Mouse (Mus musculus) retina, postnatal 1 day (tissue): ENCODE results near the gene Tulp3.
"Not testable (repeated sequence)": the region's sequence is repeated elsewhere in the genome, so short reads cannot be mapped to it uniquely, and the experiment has no call there.

Experiments used
- DNase-seq: peaks from one replicate; pipeline ENCODE4 v3.0.0-alpha.2; 2012

The Tulp3 gene

DNA sequence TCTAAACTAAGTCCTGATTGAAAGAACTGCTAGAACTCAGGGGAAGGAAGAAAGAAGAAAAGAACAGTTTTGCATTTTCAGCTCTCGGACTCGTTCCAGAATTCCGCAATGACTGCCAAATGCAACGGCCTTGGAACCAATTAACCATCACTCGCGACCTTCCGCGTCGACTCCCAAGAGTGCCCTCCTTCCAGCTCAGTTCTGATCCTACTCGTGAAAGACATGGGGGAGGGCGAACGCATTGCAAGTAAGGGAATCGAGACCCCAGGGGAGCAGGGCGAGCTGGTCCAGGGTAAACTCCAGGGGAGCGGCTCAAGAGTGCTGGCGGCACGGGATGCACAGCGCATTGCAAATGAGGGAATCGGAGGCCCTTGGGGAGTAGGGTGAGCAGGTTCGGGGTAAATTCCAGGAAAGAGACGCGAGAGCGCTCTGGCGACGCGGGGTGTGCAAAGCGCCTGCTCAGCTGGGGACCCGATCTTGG, 410 bp downstream of the Tulp3 start:
- DNase-seq: no peak

DNA sequence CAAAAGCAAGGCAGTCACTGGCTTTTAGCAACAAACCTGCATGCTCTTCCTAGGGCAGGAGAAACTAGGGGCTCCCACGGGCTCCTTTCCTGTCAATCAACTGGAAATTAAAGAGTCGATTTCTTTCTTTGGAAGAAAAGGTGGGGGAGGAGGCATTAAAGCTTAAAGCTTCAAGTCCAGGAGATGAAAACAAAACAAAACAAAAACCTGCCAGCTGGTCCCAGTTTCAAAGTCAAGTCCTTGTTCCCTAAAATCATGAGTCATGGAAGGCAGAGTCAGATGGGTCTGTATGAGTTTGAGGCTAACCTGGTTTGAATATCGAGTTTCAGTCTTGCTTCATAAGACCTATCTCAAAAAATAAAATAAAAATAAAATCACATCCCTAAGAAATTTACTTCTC, 1.5 kb downstream of the Tulp3 start:
- DNase-seq: no peak

DNA sequence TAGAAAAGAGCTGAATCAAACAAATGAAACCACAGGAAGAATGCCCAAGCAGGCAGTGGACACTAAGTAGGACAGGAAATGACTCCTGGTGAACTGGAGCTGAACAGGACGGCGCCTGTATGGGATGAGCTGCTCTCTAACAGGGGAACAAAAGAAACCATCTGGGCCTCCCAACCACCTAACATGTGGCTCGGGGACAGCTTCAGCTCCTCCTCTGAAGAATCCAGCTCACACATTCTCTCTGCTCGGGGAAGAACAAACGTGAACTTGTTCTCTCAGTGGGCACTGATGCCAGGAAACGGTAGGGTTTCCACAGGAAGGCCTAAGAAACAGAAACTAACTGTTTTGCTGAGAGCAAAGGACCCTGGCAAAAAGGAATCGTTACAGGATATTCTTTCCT, 5.9 kb downstream of the Tulp3 start:
- peak; percentile 94 for DNase-seq

DNA sequence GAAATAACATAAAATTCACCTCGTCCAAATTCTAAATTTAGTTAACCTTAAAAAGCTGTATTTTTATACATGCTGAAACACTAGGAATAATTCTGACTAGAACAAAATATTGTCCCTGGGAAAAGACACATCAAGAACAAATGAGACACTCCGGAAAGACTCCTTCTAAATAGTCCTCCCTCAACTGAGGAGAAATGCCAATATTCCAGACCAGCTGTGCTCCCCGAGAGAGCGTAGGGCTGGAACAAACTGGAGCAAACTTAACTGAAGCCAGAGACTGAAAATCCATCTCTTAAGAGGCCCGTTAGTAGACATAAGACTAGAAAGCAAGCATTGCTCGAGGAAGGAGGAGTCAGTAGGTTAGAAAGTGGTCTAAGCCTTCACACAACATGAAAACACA, 8.9 kb downstream of the Tulp3 start:
- no peak for DNase-seq

DNA sequence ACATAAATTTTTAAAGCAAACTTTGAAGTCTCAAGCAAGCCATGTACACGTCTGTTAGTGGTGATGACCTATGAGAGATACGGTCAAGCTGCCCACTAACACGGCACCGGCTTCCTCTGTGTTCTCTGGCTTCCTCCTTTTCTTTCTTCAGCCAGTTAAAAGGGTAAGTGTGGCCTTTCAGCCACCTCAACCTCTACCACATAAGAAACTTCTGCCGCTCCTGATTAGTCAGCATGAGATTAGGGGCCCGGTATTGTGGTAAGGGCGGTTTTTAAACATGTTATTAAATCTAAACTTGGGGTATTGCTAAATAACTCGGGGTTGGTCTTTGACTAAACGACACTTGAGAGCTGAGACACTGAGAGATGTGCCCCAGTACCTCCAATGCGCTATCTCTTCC, 10.0 kb downstream of the Tulp3 start:
- DNase-seq: no peak

DNA sequence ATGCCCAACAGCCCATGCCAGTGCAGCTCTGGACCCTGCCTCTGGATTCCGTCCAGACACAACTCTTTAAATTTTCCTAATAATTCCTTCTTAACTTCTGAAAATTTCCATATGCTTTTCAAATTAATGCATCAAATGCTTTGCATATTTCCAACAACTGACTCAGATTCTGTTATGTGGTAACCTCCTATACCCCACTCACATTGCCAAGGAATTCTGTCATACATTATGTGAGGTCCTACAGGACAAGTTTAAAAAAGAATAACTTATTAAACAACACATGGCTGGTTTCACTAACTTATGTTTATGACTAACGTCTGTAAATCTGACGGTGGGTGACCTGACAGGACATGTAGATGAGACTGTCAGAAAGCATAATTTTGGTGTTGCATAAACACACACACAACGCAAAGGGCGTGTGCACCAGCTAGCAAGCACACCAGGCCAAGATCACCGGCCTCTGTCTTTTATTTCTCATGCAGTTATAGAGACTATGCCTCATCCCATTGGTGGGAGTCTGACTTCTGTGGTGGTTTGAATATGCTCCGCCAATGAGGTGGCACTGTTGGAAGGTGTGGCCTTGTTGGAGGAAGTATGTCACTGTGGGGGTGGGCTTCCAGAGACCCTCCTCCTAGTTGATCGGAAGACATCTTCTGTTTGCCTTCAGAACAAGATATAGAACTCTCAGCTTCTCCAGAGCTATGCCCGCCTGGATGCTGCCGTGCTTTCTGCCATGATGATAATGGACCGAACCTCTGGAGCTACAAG, 13.5 kb downstream of the Tulp3 start:
- DNase-seq: no peak

DNA sequence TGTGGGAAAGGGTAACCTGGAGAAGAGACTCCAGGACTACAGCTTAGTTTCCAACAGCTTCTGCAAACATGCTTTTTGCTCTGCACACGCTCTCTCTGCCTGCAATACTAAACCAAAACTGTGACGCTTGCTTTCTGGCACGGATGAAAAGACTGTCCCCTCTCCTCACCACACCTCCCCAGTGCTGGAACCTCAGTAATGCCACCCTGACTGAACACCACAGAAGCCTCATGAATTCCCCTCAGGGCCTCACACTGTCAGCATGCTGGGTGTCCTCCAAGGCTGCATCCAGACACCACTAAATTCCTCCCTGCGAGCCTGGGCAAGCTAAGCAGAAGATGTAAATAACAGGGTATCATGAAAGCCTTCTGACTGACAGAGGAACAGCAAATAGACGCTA, 16.8 kb downstream of the Tulp3 start:
- peak; percentile 31 for DNase-seq

DNA sequence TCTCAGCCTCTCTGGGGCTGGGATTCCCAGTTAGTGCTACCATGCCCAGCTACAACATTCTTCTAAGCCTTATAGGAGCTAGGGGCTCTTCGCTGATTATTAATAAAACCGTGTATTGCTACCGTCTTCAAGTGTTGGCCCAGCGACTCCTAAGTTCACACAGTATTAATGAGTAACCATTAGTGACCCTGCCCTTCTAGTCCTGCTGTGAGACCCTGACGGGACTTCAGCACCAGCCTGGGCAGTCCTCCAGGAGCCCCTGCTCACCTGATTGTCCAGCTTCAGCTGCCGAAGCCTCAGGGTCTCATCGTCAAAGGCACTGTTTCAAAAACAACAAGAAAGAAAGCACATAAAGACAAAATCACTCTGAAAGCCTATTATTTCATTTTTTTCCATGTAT, 18.2 kb downstream of the Tulp3 start:
- no peak for DNase-seq

DNA sequence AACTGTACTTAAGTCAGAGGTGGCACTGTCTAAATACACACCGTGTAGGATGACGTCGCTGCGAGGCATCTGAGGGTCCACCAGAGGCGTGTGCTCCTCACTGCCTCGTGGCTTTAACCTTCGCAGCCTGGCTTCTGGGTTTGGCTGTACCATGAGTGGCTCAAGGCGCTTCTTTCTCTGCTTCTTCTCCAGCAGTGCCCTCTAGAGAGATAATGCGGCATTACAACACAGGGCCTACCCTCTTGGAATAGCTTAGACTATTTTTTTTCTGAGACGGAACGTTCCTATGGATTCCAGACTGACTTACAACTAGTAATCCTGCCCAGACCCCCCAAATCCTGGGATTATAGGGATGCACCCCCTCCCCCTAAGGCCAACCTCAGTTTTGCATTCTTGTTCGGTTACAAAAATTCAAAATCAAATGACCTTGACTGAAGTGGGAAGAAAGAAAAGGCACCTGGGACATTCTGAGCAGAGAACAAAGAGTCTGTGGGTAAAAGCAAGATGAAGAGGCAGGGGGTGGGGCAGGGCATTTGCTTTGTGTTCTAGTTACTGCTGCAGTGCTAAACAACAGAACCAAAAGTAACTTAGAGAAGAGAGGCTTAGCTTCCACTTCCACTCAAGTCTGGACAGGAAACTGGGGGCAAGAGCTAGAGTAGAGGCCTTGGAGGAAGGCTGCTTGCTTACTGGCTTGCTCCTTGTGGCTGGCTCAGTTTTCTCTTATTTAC, 21.1 kb downstream of the Tulp3 start:
- peak; percentile 88 for DNase-seq

DNA sequence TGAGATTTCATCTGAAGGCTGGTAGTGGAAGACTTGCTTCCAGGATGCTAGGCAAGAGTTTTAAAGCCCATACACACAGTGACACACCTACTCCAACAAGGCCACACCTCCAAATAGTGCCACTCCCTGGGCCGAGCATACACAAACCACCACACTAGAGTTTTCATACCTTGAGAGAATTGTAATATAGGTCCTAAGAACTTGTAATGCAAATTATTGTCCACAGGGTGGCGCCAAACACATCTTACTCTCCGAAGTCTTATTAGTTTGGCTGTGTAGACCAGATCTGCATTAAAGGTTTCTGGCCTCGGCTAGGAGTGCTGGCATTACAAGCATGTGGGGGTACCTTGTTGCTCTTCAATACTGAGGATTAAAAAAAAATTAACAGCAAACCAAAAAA, 37.3 kb downstream of the Tulp3 start:
- peak; percentile 87 for DNase-seq

DNA sequence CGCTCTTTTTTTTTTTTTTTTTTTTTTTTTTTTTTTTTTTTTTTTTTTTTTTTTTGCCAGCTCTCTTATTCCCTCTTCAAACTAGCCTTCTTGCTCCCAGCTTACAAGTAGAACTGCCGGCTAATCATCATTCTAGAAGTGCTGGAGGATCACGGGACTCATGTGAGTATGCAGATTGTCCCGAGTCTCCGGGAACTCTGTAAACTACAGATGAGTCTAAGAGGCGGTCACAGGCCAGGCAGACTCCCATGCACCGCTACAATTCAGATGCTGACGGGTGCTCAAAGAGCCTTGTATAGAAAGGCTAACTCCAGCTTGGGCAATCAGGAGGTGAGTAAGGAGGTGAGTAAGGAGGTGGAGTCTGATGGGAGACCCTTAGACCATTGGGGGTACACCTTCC, 40.1 kb downstream of the Tulp3 start:
- no peak for DNase-seq

DNA sequence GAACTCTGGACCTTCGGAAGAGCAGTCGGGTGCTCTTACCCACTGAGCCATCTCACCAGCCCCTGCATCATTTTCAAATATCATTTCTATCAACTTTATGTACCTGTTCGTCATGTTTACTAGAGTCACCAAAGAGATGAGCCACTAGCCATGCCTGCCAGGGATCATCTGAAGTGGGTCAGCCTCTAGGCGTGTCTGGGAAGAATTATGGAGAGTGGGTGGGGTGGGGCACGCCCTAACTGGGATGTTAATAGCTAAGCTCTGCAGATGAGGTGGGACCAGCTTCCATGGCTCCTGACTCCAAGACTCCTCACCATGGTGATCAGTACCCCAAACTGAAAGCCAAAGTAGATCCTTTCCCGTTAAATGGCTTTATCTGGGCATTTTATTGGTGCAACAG, 40.9 kb downstream of the Tulp3 start:
- no peak for DNase-seq

DNA sequence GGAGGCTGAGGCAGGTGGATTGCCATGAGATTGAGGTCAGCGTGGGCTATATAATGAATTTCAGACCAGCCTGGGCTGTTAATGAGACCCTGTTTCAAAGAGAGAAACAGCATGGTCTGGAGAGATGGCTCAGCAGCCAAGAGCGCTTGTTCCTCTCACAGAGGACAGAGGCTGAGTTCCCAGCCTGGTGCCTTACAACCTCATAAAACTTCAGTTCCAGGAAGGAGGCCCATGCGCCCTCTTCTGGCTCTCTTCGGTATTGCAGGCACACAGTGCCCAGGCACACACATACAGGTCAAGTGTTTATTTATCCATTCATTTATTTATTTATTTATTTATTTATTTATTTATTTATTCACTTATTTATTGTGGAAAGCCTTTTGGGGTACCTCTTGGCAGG, 47.3 kb downstream of the Tulp3 start:
- peak; percentile 72 for DNase-seq

DNA sequence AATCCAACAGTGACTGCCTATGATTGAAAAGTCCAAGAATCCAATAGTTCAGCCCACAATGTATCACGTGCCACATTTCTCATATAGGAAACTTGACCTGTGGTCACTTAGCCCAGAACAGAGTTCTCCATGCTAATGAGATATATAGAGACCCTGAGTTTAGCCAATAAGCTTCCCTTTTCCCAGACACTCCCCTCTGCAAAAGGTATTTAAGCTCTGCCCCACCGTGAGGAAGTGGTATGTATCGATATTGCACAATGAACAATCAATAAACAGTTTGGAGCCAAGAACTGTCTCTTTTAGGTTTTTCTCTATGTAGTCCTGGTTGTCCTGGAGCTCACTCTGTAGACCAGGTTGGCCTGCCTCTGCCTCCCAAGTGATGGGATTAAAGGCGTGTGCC, 50.9 kb downstream of the Tulp3 start:
- DNase-seq: no peak

DNA sequence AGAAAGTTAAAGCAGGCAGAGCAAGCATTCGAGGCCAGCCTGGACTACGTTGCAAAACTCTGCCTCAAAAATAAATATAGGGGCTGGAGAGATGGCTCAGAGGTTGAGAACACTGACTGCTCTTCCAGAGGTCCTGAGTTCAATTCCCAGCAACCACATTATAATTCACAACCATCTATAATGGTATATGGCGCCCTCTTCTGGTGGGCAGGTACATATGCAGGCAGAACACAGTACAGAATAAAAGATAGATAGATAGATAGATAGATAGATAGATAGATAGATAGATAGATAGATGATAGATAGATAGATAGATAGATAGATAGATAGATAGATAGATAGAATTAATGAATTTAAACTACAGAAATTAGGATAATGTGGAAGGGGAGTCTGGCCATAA, 53.0 kb downstream of the Tulp3 start:
- DNase-seq: not testable (repeated sequence)

DNA sequence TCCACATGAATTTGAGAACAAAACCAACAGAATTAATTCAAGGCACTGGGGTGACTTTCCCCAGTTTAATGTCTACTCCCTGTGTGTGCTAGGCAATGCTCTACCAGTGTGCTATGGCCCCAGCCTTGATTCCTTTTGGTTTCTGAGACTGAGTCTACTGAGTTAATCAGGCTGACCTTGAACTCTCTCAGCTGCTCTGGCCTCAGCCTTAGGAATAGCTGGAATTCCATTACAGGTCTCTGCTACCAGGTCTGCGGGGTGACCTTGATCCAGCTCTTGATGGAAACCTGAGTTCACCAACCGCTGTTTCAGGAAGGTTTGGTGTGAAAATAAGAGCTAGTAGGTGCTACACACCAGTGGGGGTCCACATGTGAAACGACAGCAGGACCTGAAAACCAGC, 53.8 kb downstream of the Tulp3 start:
- no peak for DNase-seq

DNA sequence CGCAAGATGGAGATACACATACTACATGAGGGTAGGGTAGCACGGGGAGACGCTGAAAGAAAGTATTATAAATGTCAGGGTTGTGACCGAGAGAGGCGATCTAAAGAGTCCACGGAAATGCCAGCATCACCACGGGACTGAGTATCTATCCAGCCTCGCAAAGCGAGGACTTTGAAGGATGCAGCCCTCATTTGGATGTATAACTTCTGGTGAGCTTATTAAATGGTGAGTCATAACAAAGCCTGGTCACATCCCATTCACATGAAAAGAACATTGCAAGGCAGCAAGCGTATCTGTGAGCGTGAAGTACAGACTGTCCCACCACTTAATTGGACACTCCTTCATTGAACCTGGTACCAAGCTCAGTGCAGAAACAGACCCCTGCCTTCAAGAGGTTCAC, 54.2 kb downstream of the Tulp3 start:
- DNase-seq: no peak

DNA sequence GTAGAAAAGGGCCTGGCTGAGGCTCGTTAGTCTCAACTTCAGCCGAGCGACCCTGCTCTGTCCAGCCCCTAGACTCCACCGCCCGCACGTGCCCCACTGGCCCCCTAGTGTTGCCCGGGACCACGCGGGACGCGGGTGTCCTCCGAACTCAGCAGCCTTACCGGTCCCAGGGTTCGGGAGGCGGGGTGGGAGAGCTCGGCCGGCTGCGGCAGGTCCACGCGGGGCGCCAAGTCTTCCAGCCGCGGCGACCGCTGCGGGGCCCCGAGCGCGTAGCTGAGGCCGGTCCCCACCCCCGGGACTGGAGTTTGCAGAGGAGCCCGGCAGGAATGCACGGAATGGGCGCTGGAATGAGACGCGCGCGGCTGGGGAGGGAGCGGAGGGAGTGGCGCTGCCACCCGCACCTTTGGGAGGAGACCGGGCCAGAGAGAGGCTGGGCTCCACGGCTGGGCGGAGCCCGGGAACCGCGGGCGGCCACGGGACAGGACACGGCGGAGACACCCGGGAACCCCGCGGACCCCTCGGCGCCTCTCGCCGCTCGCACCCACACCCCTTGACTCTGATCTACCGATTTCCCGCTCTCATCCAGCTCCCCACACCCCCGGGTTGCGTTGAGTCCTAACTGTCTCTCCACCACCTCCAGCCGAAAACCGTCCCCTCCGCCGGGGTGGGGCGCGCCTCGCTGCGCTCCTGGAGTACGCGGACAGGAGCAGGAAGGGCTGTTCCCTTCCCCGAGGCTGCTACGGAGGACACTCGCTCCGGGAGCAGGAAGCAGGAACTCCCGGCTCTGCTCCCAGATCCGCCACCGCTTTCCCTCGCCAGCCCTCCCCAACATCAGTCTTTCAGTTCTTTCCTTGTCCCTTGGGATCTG, 55.3 kb downstream of the Tulp3 start, which contains the start of gene Tead4:
Gene Tead4 (minus strand): TSS at position 690 of the 868 bp plus-strand sequence.
- DNase-seq: peak; percentile 68

DNA sequence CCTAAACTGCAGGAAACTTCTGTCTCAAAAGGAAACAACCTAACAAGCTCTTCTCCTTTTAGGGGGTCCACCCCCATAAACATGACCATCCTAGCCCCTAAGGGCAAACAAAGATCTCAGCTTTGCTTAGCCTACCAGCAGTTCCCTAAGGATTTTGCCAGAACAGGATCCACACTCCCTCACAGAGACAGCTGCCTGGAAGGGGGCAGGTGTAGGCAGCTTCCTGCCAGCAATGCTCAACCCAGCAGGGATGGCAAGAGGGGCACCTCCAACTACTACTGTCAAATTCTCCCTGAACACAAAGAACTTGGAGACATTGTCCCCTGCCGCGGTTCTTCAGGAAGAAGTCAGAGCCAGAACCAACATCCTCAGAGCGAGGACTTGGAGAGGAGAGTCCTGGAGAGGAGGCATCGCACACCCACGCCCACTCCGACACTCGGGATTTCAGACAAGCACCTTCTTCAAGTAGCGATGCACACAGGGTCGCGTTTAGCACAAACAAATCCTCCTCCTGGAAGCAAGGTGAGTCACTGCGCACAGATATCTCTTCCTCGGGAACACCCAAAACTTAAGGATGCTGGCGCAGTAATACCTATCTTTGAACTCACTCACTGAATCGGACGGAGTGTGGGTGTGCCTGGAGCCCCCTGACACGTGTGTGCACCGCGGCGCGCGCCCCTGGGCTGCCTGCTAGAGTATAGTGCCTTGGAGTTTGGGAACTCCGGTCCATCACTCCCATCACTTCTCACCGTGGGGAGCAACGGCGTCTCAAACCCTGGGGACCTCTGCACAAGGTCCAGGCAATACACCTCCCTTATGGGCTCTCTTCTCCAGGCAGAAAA, 56.1 kb downstream of the Tulp3 start:
- DNase-seq: peak; percentile 24

DNA sequence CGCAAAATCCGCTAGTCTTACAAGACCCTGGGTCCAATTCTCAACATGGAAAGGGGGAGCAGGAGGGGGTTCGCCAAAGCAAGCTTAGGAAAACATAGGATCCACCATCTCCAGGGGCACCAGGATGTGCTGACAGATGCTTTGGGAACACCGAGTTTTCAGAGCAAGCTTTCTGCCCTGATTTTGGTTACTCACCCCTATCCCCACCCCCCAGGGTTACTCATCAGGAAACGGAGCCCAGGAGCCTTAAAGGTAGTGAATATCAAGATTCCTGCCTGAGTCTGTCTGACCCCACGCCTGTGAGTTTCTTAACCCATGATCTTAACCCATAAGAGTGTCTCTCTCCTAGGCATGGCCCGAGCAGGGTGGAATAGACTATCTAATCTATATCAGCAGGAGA, 57.4 kb downstream of the Tulp3 start:
- DNase-seq: no peak

DNA sequence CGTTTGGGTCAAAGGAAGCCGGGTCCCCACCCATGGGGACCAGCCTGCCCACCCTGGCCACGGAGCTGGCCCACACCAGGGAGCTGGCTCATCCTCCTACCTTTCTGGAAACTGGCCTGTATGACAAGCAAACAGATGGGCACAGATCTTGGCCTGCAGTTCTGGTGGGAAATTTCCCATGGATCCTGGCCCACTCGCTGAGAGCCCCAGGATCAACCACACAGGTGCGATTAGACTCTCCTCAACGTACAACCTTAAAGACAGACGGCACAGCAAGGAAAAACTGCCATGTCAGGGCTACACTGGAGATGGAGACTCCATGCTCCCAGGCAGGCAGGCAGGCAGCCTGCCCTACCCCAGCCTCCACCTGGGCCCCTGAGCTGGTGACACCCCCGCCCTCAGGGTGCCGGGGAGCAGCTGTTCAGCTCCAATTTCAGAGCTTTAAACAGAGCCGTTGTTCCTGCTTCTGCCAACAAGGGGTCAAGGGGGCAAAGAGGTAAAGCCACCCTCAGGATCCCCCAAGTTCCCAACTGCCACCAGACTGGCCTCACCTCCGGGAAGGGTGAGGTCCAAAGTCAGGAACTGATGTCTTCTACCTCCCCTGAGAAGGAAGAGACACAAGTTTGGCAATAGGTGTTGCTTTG, 58.8 kb downstream of the Tulp3 start:
- no peak for DNase-seq
